8 mouse cellular contexts compared by ENCODE assay signal in genomic region chr11:68902047-68902364, GRCm38 (mm10). TPM values are rescaled to one million over a fixed set of nuclear protein-coding genes. Genes with fewer than 3 reads are reported as not detected.
DNase-seq lines count a peak whose midpoint lies in the region; ATAC-seq lines count a peak whose summit lies in the region.

No protein-coding gene starts in this region.

- WGBS in kidney, embryonic 16.5 days: under 1% methylated on average over 9 of the region's 10 CpGs
- whole genome bisulfite sequencing in hindbrain, embryonic 14.5 days: 0% methylated on average over 9 of the region's 10 CpGs
- under 1% methylated on average over 9 of the region's 10 CpGs for WGBS in midbrain, embryonic 14.5 days

- ATAC-seq in kidney, embryonic 16.5 days (ENCODE audit: low FRiP score, low TSS enrichment): no peak
- no peak for ATAC-seq in hindbrain, embryonic 14.5 days (ENCODE audit: low FRiP score)
- no peak for ATAC-seq in midbrain, embryonic 14.5 days (ENCODE audit: low FRiP score, low TSS enrichment)

- peaks cover 10% of the 10 kb centered on the region for H3K4me1 ChIP-seq in kidney, embryonic 16.5 days (ENCODE audit: insufficient read depth, low read length)
- peaks cover 5% of the 10 kb centered on the region for H3K4me1 ChIP-seq in hindbrain, embryonic 14.5 days (replicated peaks; ENCODE audit: control insufficient read depth, insufficient read depth, low read length)
- H3K4me1 ChIP-seq in midbrain, embryonic 14.5 days (ENCODE audit: control insufficient read depth, insufficient read depth, low read length): peaks cover 6% of the 10 kb centered on the region

- peak overlapping the region; percentile 100 for H3K4me3 ChIP-seq in kidney, embryonic 16.5 days (ENCODE audit: low read length)
- peak overlapping the region; percentile 98 for H3K4me3 ChIP-seq in hindbrain, embryonic 14.5 days (replicated peaks; ENCODE audit: low read length)
- H3K4me3 ChIP-seq in midbrain, embryonic 14.5 days (replicated peaks; ENCODE audit: low read depth, low read length): peak overlapping the region; percentile 94

- peaks cover 39% of the 10 kb centered on the region for H3K36me3 ChIP-seq in kidney, embryonic 16.5 days (ENCODE audit: insufficient read depth, low read length)
- H3K36me3 ChIP-seq in hindbrain, embryonic 14.5 days (replicated peaks; ENCODE audit: control insufficient read depth, insufficient read depth): peaks cover 43% of the 10 kb centered on the region
- H3K36me3 ChIP-seq in midbrain, embryonic 14.5 days (ENCODE audit: control insufficient read depth, insufficient read depth, low read length): peaks cover 43% of the 10 kb centered on the region

- H3K9ac ChIP-seq in kidney, embryonic 16.5 days (replicated peaks; ENCODE audit: low read length): peak overlapping the region; percentile 98
- H3K9ac ChIP-seq in hindbrain, embryonic 14.5 days: peak overlapping the region; percentile 98
- peak overlapping the region; percentile 95 for H3K9ac ChIP-seq in midbrain, embryonic 14.5 days (replicated peaks; ENCODE audit: low read length)

- H3K9me3 ChIP-seq in kidney, embryonic 16.5 days (ENCODE audit: low read length): no peaks in the 10 kb centered on the region
- H3K9me3 ChIP-seq in hindbrain, embryonic 14.5 days (ENCODE audit: control insufficient read depth, low read length): no peaks in the 10 kb centered on the region
- no peaks in the 10 kb centered on the region for H3K9me3 ChIP-seq in midbrain, embryonic 14.5 days (ENCODE audit: control insufficient read depth, low read length)

- H3K4me2 ChIP-seq in kidney, embryonic 16.5 days (replicated peaks; ENCODE audit: low read depth, low read length): peak overlapping the region; percentile 86
- peak overlapping the region; percentile 79 for H3K4me2 ChIP-seq in hindbrain, embryonic 14.5 days (replicated peaks)
- H3K4me2 ChIP-seq in midbrain, embryonic 14.5 days (ENCODE audit: low read length): peak overlapping the region; percentile 61

- no peaks in the 10 kb centered on the region for H3K27me3 ChIP-seq in kidney, embryonic 16.5 days (ENCODE audit: insufficient read depth, low read length)
- H3K27me3 ChIP-seq in hindbrain, embryonic 14.5 days (ENCODE audit: control insufficient read depth, insufficient read depth, low read length): no peaks in the 10 kb centered on the region
- H3K27me3 ChIP-seq in midbrain, embryonic 14.5 days (ENCODE audit: control insufficient read depth, insufficient read depth, low read length): no peaks in the 10 kb centered on the region

- DNase-seq in kidney, postnatal 25 days: no peak
- peak; percentile 29 for DNase-seq in c-Kit-negative CD71-positive TER-119-positive erythroid progenitor cells, embryonic 14.5 days (ENCODE audit: low read depth, low spot score)
- DNase-seq in hindbrain, embryonic 14.5 days (ENCODE audit: low spot score): peak; percentile 33
- no peak for DNase-seq in midbrain, embryonic 14.5 days
- DNase-seq in gastrocnemius, adult 18-20 months (ENCODE audit: low spot score): no peak
- no peak for DNase-seq in left cerebral cortex, adult 9 months (ENCODE audit: low spot score in 2 of 2)
- no peak for DNase-seq in yolk sac, embryonic 10.5 days (ENCODE audit: low spot score)

- H3K27ac ChIP-seq in kidney, embryonic 16.5 days (ENCODE audit: low read length): peak overlapping the region; percentile 88
- H3K27ac ChIP-seq in hindbrain, embryonic 14.5 days: peak overlapping the region; percentile 91
- peak overlapping the region; percentile 93; the same call in 1 of the 2 replicates for H3K27ac ChIP-seq in midbrain, embryonic 14.5 days (replicated peaks; ENCODE audit: low read depth, low read length)

RNA-seq across cellular contexts. Expression of gene Rpl26, which starts 0.6 kb away (rescaled TPM):
- polyA plus RNA-seq in kidney, embryonic 16.5 days (2015; fragmentation: Nextera tagmentation; extraction: Ambion mirVana): 897 and 905 TPM in 2 replicates
- polyA plus RNA-seq in hindbrain, embryonic 14.5 days (2014; fragmentation: Nextera tagmentation; extraction: Ambion mirVana): 573 and 680 TPM in 2 replicates
- polyA plus RNA-seq in midbrain, embryonic 14.5 days (2014; fragmentation: Nextera tagmentation; extraction: Ambion mirVana): 670 and 732 TPM in 2 replicates
- 100 to 1,000 TPM; 639 to 682 TPM for total RNA-seq in gastrocnemius, adult 18-20 months (2021)

RNA-seq across cellular contexts. Expression of gene Rnf222, which starts 13.7 kb away (rescaled TPM):
- polyA plus RNA-seq in kidney, embryonic 16.5 days (2015; fragmentation: Nextera tagmentation; extraction: Ambion mirVana): 0.05 and 0.17 TPM in 2 replicates
- polyA plus RNA-seq in hindbrain, embryonic 14.5 days (2014; fragmentation: Nextera tagmentation; extraction: Ambion mirVana): not detected in 2 replicates
- not detected in 2 replicates for polyA plus RNA-seq in midbrain, embryonic 14.5 days (2014; fragmentation: Nextera tagmentation; extraction: Ambion mirVana)
- total RNA-seq in gastrocnemius, adult 18-20 months (2021): not detected

RNA-seq across cellular contexts. Expression of gene Odf4, which starts 24.9 kb away (rescaled TPM):
- not detected in 2 replicates for polyA plus RNA-seq in kidney, embryonic 16.5 days (2015; fragmentation: Nextera tagmentation; extraction: Ambion mirVana)
- polyA plus RNA-seq in hindbrain, embryonic 14.5 days (2014; fragmentation: Nextera tagmentation; extraction: Ambion mirVana): 0.52 and 0.56 TPM in 2 replicates
- polyA plus RNA-seq in midbrain, embryonic 14.5 days (2014; fragmentation: Nextera tagmentation; extraction: Ambion mirVana): 0.53 and 1.1 TPM in 2 replicates
- total RNA-seq in gastrocnemius, adult 18-20 months (2021): not detected

RNA-seq across cellular contexts. Expression of gene Ndel1, which starts 30.3 kb away (rescaled TPM):
- polyA plus RNA-seq in kidney, embryonic 16.5 days (2015; fragmentation: Nextera tagmentation; extraction: Ambion mirVana): 90.9 and 96.3 TPM in 2 replicates
- 91.2 and 97.1 TPM in 2 replicates for polyA plus RNA-seq in hindbrain, embryonic 14.5 days (2014; fragmentation: Nextera tagmentation; extraction: Ambion mirVana)
- polyA plus RNA-seq in midbrain, embryonic 14.5 days (2014; fragmentation: Nextera tagmentation; extraction: Ambion mirVana): 67.4 and 86.3 TPM in 2 replicates
- total RNA-seq in gastrocnemius, adult 18-20 months (2021): 100 to 1,000 TPM in 1 of 2 experiments, 10 to 100 TPM in 1; 78.2 to 106 TPM

RNA-seq across cellular contexts. Expression of gene Arhgef15, which starts 55.3 kb away (rescaled TPM):
- polyA plus RNA-seq in kidney, embryonic 16.5 days (2015; fragmentation: Nextera tagmentation; extraction: Ambion mirVana): 20.0 and 23.0 TPM in 2 replicates
- 20.1 and 23.4 TPM in 2 replicates for polyA plus RNA-seq in hindbrain, embryonic 14.5 days (2014; fragmentation: Nextera tagmentation; extraction: Ambion mirVana)
- 19.3 and 19.5 TPM in 2 replicates for polyA plus RNA-seq in midbrain, embryonic 14.5 days (2014; fragmentation: Nextera tagmentation; extraction: Ambion mirVana)
- 1 to 10 TPM; 5.8 to 9.7 TPM for total RNA-seq in gastrocnemius, adult 18-20 months (2021)

Comparison
In these comparisons a context has a peak if more than half of its experiments do, and no peak if none do; other contexts are left out.
1. DNase-seq: peak in c-Kit-negative CD71-positive TER-119-positive erythroid progenitor cells, embryonic 14.5 days (single experiment) and hindbrain, embryonic 14.5 days (single experiment); none in kidney, postnatal 25 days (0 of 2), midbrain, embryonic 14.5 days (single experiment), gastrocnemius, adult 18-20 months (single experiment), left cerebral cortex, adult 9 months (0 of 2) and yolk sac, embryonic 10.5 days (single experiment).
2. Peak in every context shown above with its lines, with median percentiles within 50 percentile points of each other: H3K27ac ChIP-seq, H3K4me2 ChIP-seq, H3K4me3 ChIP-seq and H3K9ac ChIP-seq.